Mouse (Mus musculus) lung, embryonic 16.5 days (tissue): ENCODE measurements around the gene Pros1. TPM values are rescaled to one million over a fixed set of nuclear protein-coding genes. Genes with fewer than 3 reads are reported as not detected.

ENCODE experiments used
- ATAC-seq: fragments of 200-750 bp; cut with Nextera tagmentation; 2 replicates; pipeline ENCODE4 v1.8.0; 2017; ENCODE audit warnings: low read depth, mild to moderate bottlenecking, moderate library complexity
- H3K27ac ChIP-seq: fragments of 300-500 bp; sonication (generic); 2 replicates; pipeline ENCODE4 v1.5.1; 2014; ENCODE audit warnings: mild to moderate bottlenecking, control low read depth, low read length
- H3K27me3 ChIP-seq: fragments of 300-500 bp; sonication (generic); 2 replicates; pipeline ENCODE4 v1.6.1; 2014; ENCODE audit warnings: low read depth, low read length, mixed read lengths; ENCODE audit not compliant: control insufficient read depth, insufficient read depth
- H3K36me3 ChIP-seq: fragments of 300-500 bp; sonication (generic); 2 replicates; pipeline ENCODE4 v1.6.1; 2014; ENCODE audit warnings: low read length; ENCODE audit not compliant: control insufficient read depth, insufficient read depth
- H3K4me1 ChIP-seq: fragments of 300-500 bp; sonication (generic); replicated peaks from 2 replicates; pipeline ENCODE4 v1.6.1; 2014; ENCODE audit warnings: low read length, mixed read lengths; ENCODE audit not compliant: control insufficient read depth, insufficient read depth
- H3K4me2 ChIP-seq: fragments of 300-500 bp; sonication (generic); 2 replicates; pipeline ENCODE4 v1.6.1; 2014; ENCODE audit warnings: low read depth, low read length, control low read depth
- H3K4me3 ChIP-seq: fragments of 300-500 bp; sonication (generic); 2 replicates; pipeline ENCODE4 v1.5.1; 2014; ENCODE audit warnings: mild to moderate bottlenecking, low read length, control low read depth
- H3K9ac ChIP-seq: fragments of 300-500 bp; sonication (generic); 2 replicates; pipeline ENCODE4 v1.6.1; 2014; ENCODE audit warnings: low read length, control low read depth
- H3K9me3 ChIP-seq: fragments of 300-500 bp; sonication (generic); 2 replicates; pipeline ENCODE4 v1.6.1; 2016; ENCODE audit warnings: low read length; ENCODE audit not compliant: control insufficient read depth
- WGBS: fragments of 180-500 bp; shearing (Covaris S2); extraction: QIAGEN DNeasy Blood & Tissue Kit; methylation state at CpG from one replicate; pipeline ENCODE4 v1.1.7; 2014; 5-methylcytosine and 5-hydroxymethylcytosine counted together
- polyA plus RNA-seq: library from polyadenylated mRNA; unstranded; fragments of >200 nt; fragmentation: Nextera tagmentation; extraction: Ambion mirVana; gene quantifications from 2 replicates; pipeline ENCODE4 v1.2.1, GENCODE M21; 2015

Gene Pros1
- polyA plus RNA-seq, 1 experiment from 2014 or later = 79.7 TPM

GRCm38 (mm10) chr16:62856273-62856672 lies 2.2 kb downstream of the Pros1 start:
- 89% methylated on average over 2 of the region's 2 CpGs for WGBS
- Histone ChIP-seq H3K9ac (no peak overlapping the region), H3K4me1 (peaks cover 5% of the 10 kb centered on the region; the same call in 1 of the 2 replicates), H3K4me3 (no peak overlapping the region), H3K4me2 (no peak overlapping the region), H3K27ac (no peak overlapping the region), H3K36me3 (no peaks in the 10 kb centered on the region), H3K9me3 (no peaks in the 10 kb centered on the region), H3K27me3 (no peaks in the 10 kb centered on the region)
- ATAC-seq = no peak

- Histone ChIP-seq H3K27me3 (no peaks in the 10 kb centered on the region), H3K36me3 (no peaks in the 10 kb centered on the region), H3K4me1 (peaks cover 5% of the 10 kb centered on the region; the same call in 1 of the 2 replicates), H3K9ac (no peak overlapping the region), H3K27ac (no peak overlapping the region), H3K9me3 (no peaks in the 10 kb centered on the region), H3K4me2 (no peak overlapping the region), H3K4me3 (no peak overlapping the region)
- 83% methylated on average over 2 of the region's 2 CpGs for WGBS
- ATAC-seq = no peak
Observed at GRCm38 (mm10) chr16:62857498-62857897, 3.4 kb downstream of the Pros1 start.

GRCm38 (mm10) chr16:62858018-62858417 lies 3.9 kb downstream of the Pros1 start:
- 91% methylated on average over 1 of the region's 1 CpGs for WGBS
- ATAC-seq = no peak

GRCm38 (mm10) chr16:62860140-62860539 lies 6.0 kb downstream of the Pros1 start:
- no peaks in the 10 kb centered on the region for H3K27me3 ChIP-seq
- H3K4me1 ChIP-seq = peaks cover 5% of the 10 kb centered on the region; the same call in 1 of the 2 replicates
- H3K27ac ChIP-seq = no peak overlapping the region
- H3K36me3 ChIP-seq = no peaks in the 10 kb centered on the region
- no peaks in the 10 kb centered on the region for H3K9me3 ChIP-seq
- ATAC-seq = no peak
- WGBS = 69% methylated on average over 1 of the region's 1 CpGs
- no peak overlapping the region for H3K9ac ChIP-seq
- H3K4me2 ChIP-seq = no peak overlapping the region
- no peak overlapping the region for H3K4me3 ChIP-seq

More at GRCm38 (mm10) chr16:62858018-62858417, 3.9 kb downstream of the Pros1 start:
- Histone ChIP-seq H3K4me1 (peaks cover 5% of the 10 kb centered on the region; the same call in 1 of the 2 replicates), H3K4me2 (no peak overlapping the region), H3K9me3 (no peaks in the 10 kb centered on the region), H3K27me3 (no peaks in the 10 kb centered on the region), H3K27ac (no peak overlapping the region), H3K4me3 (no peak overlapping the region), H3K9ac (no peak overlapping the region), H3K36me3 (no peaks in the 10 kb centered on the region)

GRCm38 (mm10) chr16:62861455-62861854 lies 7.3 kb downstream of the Pros1 start:
- no peak for ATAC-seq
- no peak overlapping the region for H3K4me3 ChIP-seq
- H3K27me3 ChIP-seq = no peaks in the 10 kb centered on the region
- WGBS = 78% methylated on average over 6 of the region's 6 CpGs
- H3K9ac ChIP-seq = no peak overlapping the region
- H3K4me2 ChIP-seq = no peak overlapping the region
- no peaks in the 10 kb centered on the region for H3K9me3 ChIP-seq
- no peaks in the 10 kb centered on the region for H3K4me1 ChIP-seq
- H3K36me3 ChIP-seq = no peaks in the 10 kb centered on the region
- no peak overlapping the region for H3K27ac ChIP-seq

GRCm38 (mm10) chr16:62872688-62873117 lies 18.6 kb downstream of the Pros1 start:
- 63% methylated on average over 5 of the region's 5 CpGs for WGBS
- Histone ChIP-seq H3K27me3 (no peaks in the 10 kb centered on the region), H3K4me2 (no peak overlapping the region), H3K9ac (no peak overlapping the region), H3K4me3 (no peak overlapping the region), H3K36me3 (no peaks in the 10 kb centered on the region), H3K9me3 (no peaks in the 10 kb centered on the region; the same call in 1 of the 2 replicates), H3K4me1 (no peaks in the 10 kb centered on the region), H3K27ac (no peak overlapping the region)
- no peak for ATAC-seq

GRCm38 (mm10) chr16:62873180-62873579 lies 19.1 kb downstream of the Pros1 start:
- Histone ChIP-seq H3K9ac (no peak overlapping the region), H3K4me3 (no peak overlapping the region), H3K9me3 (no peaks in the 10 kb centered on the region; the same call in 1 of the 2 replicates), H3K4me1 (no peaks in the 10 kb centered on the region), H3K36me3 (no peaks in the 10 kb centered on the region), H3K27me3 (no peaks in the 10 kb centered on the region), H3K4me2 (no peak overlapping the region), H3K27ac (no peak overlapping the region)
- 57% methylated on average over 4 of the region's 4 CpGs for WGBS
- no peak for ATAC-seq

- H3K4me3 ChIP-seq = no peak overlapping the region
- no peak for ATAC-seq
- no peaks in the 10 kb centered on the region for H3K36me3 ChIP-seq
- no peaks in the 10 kb centered on the region for H3K4me1 ChIP-seq
- no peak overlapping the region for H3K27ac ChIP-seq
- no peaks in the 10 kb centered on the region; the same call in 1 of the 2 replicates for H3K9me3 ChIP-seq
- no peak overlapping the region for H3K4me2 ChIP-seq
- H3K9ac ChIP-seq = no peak overlapping the region
- no peaks in the 10 kb centered on the region for H3K27me3 ChIP-seq
- WGBS = 66% methylated on average over 6 of the region's 6 CpGs
Observed at GRCm38 (mm10) chr16:62874065-62874464, 20.0 kb downstream of the Pros1 start.

- H3K27ac ChIP-seq = no peak overlapping the region
Observed at GRCm38 (mm10) chr16:62895824-62896223, 41.7 kb downstream of the Pros1 start.

GRCm38 (mm10) chr16:62911364-62911763 lies 57.3 kb downstream of the Pros1 start:
- Histone ChIP-seq H3K4me3 (no peak overlapping the region), H3K4me2 (no peak overlapping the region), H3K36me3 (no peaks in the 10 kb centered on the region), H3K9ac (no peak overlapping the region), H3K27ac (no peak overlapping the region), H3K4me1 (0 out of 2 replicates have a peak, but pooled peaks cover 2% of the 10 kb centered on the region), H3K27me3 (no peaks in the 10 kb centered on the region), H3K9me3 (no peaks in the 10 kb centered on the region)
- ATAC-seq = peak; percentile 67; the same call in 1 of the 2 replicates
- 51% methylated on average over 1 of the region's 1 CpGs for WGBS

More at GRCm38 (mm10) chr16:62895824-62896223, 41.7 kb downstream of the Pros1 start:
- peaks cover 2% of the 10 kb centered on the region; the same call in 1 of the 2 replicates for H3K36me3 ChIP-seq
- WGBS = 83% methylated on average over 3 of the region's 3 CpGs
- H3K4me3 ChIP-seq = no peak overlapping the region
- no peaks in the 10 kb centered on the region for H3K9me3 ChIP-seq
- no peak overlapping the region for H3K4me2 ChIP-seq
- ATAC-seq = no peak
- no peaks in the 10 kb centered on the region for H3K27me3 ChIP-seq
- H3K4me1 ChIP-seq = no peaks in the 10 kb centered on the region
- H3K9ac ChIP-seq = no peak overlapping the region
